Mouse (Mus musculus) forebrain, embryonic 13.5 days (tissue): ENCODE measurements around the gene Srd5a3. TPM values are rescaled to one million over a fixed set of nuclear protein-coding genes. Genes with fewer than 3 reads are reported as not detected.

Experiments used
- ATAC-seq: fragments of 200-750 bp; cut with Nextera tagmentation; 2 replicates; pipeline ENCODE4 v1.8.0; 2017
- H3K27ac ChIP-seq: fragments of 300-500 bp; sonication (generic); 2 replicates; pipeline ENCODE4 v1.5.1; 2015; ENCODE audit warnings: inconsistent platforms, mild to moderate bottlenecking, moderate library complexity
- H3K27me3 ChIP-seq: fragments of 300-500 bp; sonication (generic); 2 replicates; pipeline ENCODE4 v1.6.1; 2015; ENCODE audit warnings: mild to moderate bottlenecking, inconsistent platforms
- H3K36me3 ChIP-seq: fragments of 300-500 bp; sonication (generic); 2 replicates; pipeline ENCODE4 v1.6.1; 2015; ENCODE audit warnings: mild to moderate bottlenecking, inconsistent platforms; ENCODE audit not compliant: poor library complexity, severe bottlenecking
- H3K4me1 ChIP-seq: fragments of 300-500 bp; sonication (generic); 2 replicates; pipeline ENCODE4 v1.6.1; 2015; ENCODE audit warnings: inconsistent platforms
- H3K4me2 ChIP-seq: fragments of 300-500 bp; sonication (generic); 2 replicates; pipeline ENCODE4 v1.6.1; 2015; ENCODE audit warnings: inconsistent platforms, mild to moderate bottlenecking, moderate library complexity
- H3K4me3 ChIP-seq: fragments of 300-500 bp; sonication (generic); 2 replicates; pipeline ENCODE4 v1.5.1; 2015; ENCODE audit warnings: mild to moderate bottlenecking, inconsistent platforms
- H3K9ac ChIP-seq: fragments of 300-500 bp; sonication (generic); 2 replicates; pipeline ENCODE4 v1.6.1; 2015; ENCODE audit warnings: mild to moderate bottlenecking, inconsistent platforms
- H3K9me3 ChIP-seq: fragments of 300-500 bp; sonication (generic); replicated peaks from 2 replicates; pipeline ENCODE4 v1.6.1; 2016; ENCODE audit warnings: inconsistent platforms
- WGBS: fragments of 180-500 bp; shearing (Covaris S2); methylation state at CpG from one replicate; pipeline ENCODE4 v1.1.7; 2015; 5-methylcytosine and 5-hydroxymethylcytosine counted together
- polyA plus RNA-seq: library from polyadenylated mRNA; unstranded; fragments of >200 nt; fragmentation: Nextera tagmentation; extraction: Ambion mirVana; gene quantifications from 2 replicates; pipeline ENCODE4 v1.2.1, GENCODE M21; 2015

The Srd5a3 gene
- polyA plus RNA-seq, 1 experiment from 2014 or later, result 15.4 TPM

- no peaks in the 10 kb centered on the region for H3K4me1 ChIP-seq
- ATAC-seq, result no peak
- 87% methylated on average over 6 of the region's 6 CpGs for WGBS
- no peak overlapping the region for H3K4me3 ChIP-seq
- H3K27ac ChIP-seq, result no peak overlapping the region
- no peaks in the 10 kb centered on the region for H3K9me3 ChIP-seq
- no peak overlapping the region for H3K4me2 ChIP-seq
- no peaks in the 10 kb centered on the region for H3K27me3 ChIP-seq
- no peak overlapping the region for H3K9ac ChIP-seq
- peaks cover 4% of the 10 kb centered on the region; the same call in 1 of the 2 replicates for H3K36me3 ChIP-seq
These were observed 19.5 kb downstream of the Srd5a3 start for GRCm38 (mm10) chr5:76159555-76159954.

- Histone ChIP-seq H3K9me3 (no peaks in the 10 kb centered on the region), H3K27ac (no peak overlapping the region), H3K36me3 (no peaks in the 10 kb centered on the region; the same call in 1 of the 2 replicates), H3K4me3 (no peak overlapping the region), H3K4me1 (no peaks in the 10 kb centered on the region), H3K27me3 (no peaks in the 10 kb centered on the region), H3K9ac (no peak overlapping the region), H3K4me2 (no peak overlapping the region)
- no peak for ATAC-seq
- WGBS, result 75% methylated on average over 3 of the region's 3 CpGs
These were observed 20.0 kb downstream of the Srd5a3 start for GRCm38 (mm10) chr5:76160086-76160485.

- no peaks in the 10 kb centered on the region for H3K27me3 ChIP-seq
- ATAC-seq, result no peak
- no peaks in the 10 kb centered on the region for H3K9me3 ChIP-seq
- H3K9ac ChIP-seq, result no peak overlapping the region
- H3K36me3 ChIP-seq, result no peaks in the 10 kb centered on the region
- no peak overlapping the region for H3K4me2 ChIP-seq
- no peak overlapping the region for H3K27ac ChIP-seq
- no peak overlapping the region for H3K4me3 ChIP-seq
- H3K4me1 ChIP-seq, result no peaks in the 10 kb centered on the region
- 94% methylated on average over 6 of the region's 6 CpGs for WGBS
These were observed 21.4 kb downstream of the Srd5a3 start for GRCm38 (mm10) chr5:76161491-76161890.

- Histone ChIP-seq H3K4me2 (no peak overlapping the region), H3K9ac (no peak overlapping the region), H3K27me3 (no peaks in the 10 kb centered on the region), H3K9me3 (no peaks in the 10 kb centered on the region), H3K27ac (no peak overlapping the region), H3K4me3 (no peak overlapping the region), H3K36me3 (no peaks in the 10 kb centered on the region), H3K4me1 (no peaks in the 10 kb centered on the region)
- ATAC-seq, result no peak
- WGBS, result 87% methylated on average over 5 of the region's 5 CpGs
These were observed 22.9 kb downstream of the Srd5a3 start for GRCm38 (mm10) chr5:76162926-76163325.

- no peaks in the 10 kb centered on the region for H3K9me3 ChIP-seq
- H3K27ac ChIP-seq, result no peak overlapping the region
- H3K27me3 ChIP-seq, result no peaks in the 10 kb centered on the region
- H3K4me2 ChIP-seq, result no peak overlapping the region
- no peak overlapping the region for H3K4me3 ChIP-seq
- H3K9ac ChIP-seq, result no peak overlapping the region
- 65% methylated on average over 4 of the region's 4 CpGs for WGBS
- H3K36me3 ChIP-seq, result no peaks in the 10 kb centered on the region
- no peak for ATAC-seq
- H3K4me1 ChIP-seq, result no peaks in the 10 kb centered on the region
These were observed 23.8 kb downstream of the Srd5a3 start for GRCm38 (mm10) chr5:76163828-76164390.

GRCm38 (mm10) chr5:76164827-76165226, 24.8 kb downstream of the Srd5a3 start:
- Histone ChIP-seq H3K36me3 (no peaks in the 10 kb centered on the region), H3K9me3 (no peaks in the 10 kb centered on the region), H3K4me2 (no peak overlapping the region), H3K27me3 (no peaks in the 10 kb centered on the region), H3K9ac (no peak overlapping the region), H3K27ac (no peak overlapping the region), H3K4me3 (no peak overlapping the region), H3K4me1 (no peaks in the 10 kb centered on the region)
- no peak for ATAC-seq
- 82% methylated on average over 7 of the region's 7 CpGs for WGBS

- no peaks in the 10 kb centered on the region for H3K36me3 ChIP-seq
- H3K4me2 ChIP-seq, result no peak overlapping the region
- WGBS, result 74% methylated on average over 4 of the region's 4 CpGs
- H3K4me1 ChIP-seq, result no peaks in the 10 kb centered on the region
- ATAC-seq, result no peak
- no peak overlapping the region for H3K4me3 ChIP-seq
- H3K9me3 ChIP-seq, result no peaks in the 10 kb centered on the region
- H3K27ac ChIP-seq, result no peak overlapping the region
- H3K9ac ChIP-seq, result no peak overlapping the region
- H3K27me3 ChIP-seq, result no peaks in the 10 kb centered on the region
These were observed 30.5 kb downstream of the Srd5a3 start for GRCm38 (mm10) chr5:76170522-76170921.

GRCm38 (mm10) chr5:76171039-76171438, 31.0 kb downstream of the Srd5a3 start:
- Histone ChIP-seq H3K36me3 (no peaks in the 10 kb centered on the region), H3K9me3 (no peaks in the 10 kb centered on the region), H3K9ac (no peak overlapping the region), H3K4me3 (no peak overlapping the region), H3K27ac (no peak overlapping the region), H3K27me3 (no peaks in the 10 kb centered on the region), H3K4me2 (no peak overlapping the region), H3K4me1 (no peaks in the 10 kb centered on the region)
- ATAC-seq, result no peak

GRCm38 (mm10) chr5:76175051-76175450, 35.0 kb downstream of the Srd5a3 start:
- Histone ChIP-seq H3K9me3 (no peaks in the 10 kb centered on the region), H3K4me1 (no peaks in the 10 kb centered on the region), H3K27ac (no peak overlapping the region), H3K4me3 (no peak overlapping the region), H3K9ac (no peak overlapping the region), H3K27me3 (no peaks in the 10 kb centered on the region), H3K36me3 (no peaks in the 10 kb centered on the region), H3K4me2 (no peak overlapping the region)
- 91% methylated on average over 4 of the region's 4 CpGs for WGBS
- no peak for ATAC-seq

- Histone ChIP-seq H3K9me3 (no peaks in the 10 kb centered on the region), H3K4me2 (no peak overlapping the region), H3K9ac (no peak overlapping the region), H3K36me3 (no peaks in the 10 kb centered on the region), H3K4me3 (no peak overlapping the region), H3K4me1 (no peaks in the 10 kb centered on the region), H3K27ac (no peak overlapping the region), H3K27me3 (no peaks in the 10 kb centered on the region)
- WGBS, result 68% methylated on average over 3 of the region's 3 CpGs
- no peak for ATAC-seq
These were observed 36.3 kb downstream of the Srd5a3 start for GRCm38 (mm10) chr5:76176411-76176810.

- Histone ChIP-seq H3K27me3 (no peaks in the 10 kb centered on the region), H3K36me3 (no peaks in the 10 kb centered on the region), H3K4me2 (no peak overlapping the region), H3K4me3 (no peak overlapping the region), H3K27ac (no peak overlapping the region), H3K9ac (no peak overlapping the region), H3K4me1 (no peaks in the 10 kb centered on the region), H3K9me3 (no peaks in the 10 kb centered on the region)
- WGBS, result 84% methylated on average over 11 of the region's 11 CpGs
- ATAC-seq, result no peak
These were observed 36.8 kb downstream of the Srd5a3 start for GRCm38 (mm10) chr5:76176841-76177240.

- Histone ChIP-seq H3K27ac (no peak overlapping the region), H3K4me3 (no peak overlapping the region), H3K36me3 (no peaks in the 10 kb centered on the region), H3K4me2 (no peak overlapping the region), H3K27me3 (peaks cover 3% of the 10 kb centered on the region; the same call in 1 of the 2 replicates), H3K9me3 (no peaks in the 10 kb centered on the region), H3K9ac (no peak overlapping the region), H3K4me1 (no peaks in the 10 kb centered on the region)
- WGBS, result 92% methylated on average over 7 of the region's 7 CpGs
- ATAC-seq, result no peak
These were observed 37.6 kb downstream of the Srd5a3 start for GRCm38 (mm10) chr5:76177664-76178063.

- ATAC-seq, result no peak
- Histone ChIP-seq H3K4me3 (no peak overlapping the region), H3K4me2 (no peak overlapping the region), H3K9ac (no peak overlapping the region), H3K27ac (no peak overlapping the region), H3K4me1 (peaks cover 7% of the 10 kb centered on the region; the same call in 1 of the 2 replicates), H3K27me3 (peaks cover 3% of the 10 kb centered on the region; the same call in 1 of the 2 replicates), H3K9me3 (no peaks in the 10 kb centered on the region), H3K36me3 (no peaks in the 10 kb centered on the region)
- WGBS, result 96% methylated on average over 5 of the region's 5 CpGs
These were observed 39.1 kb downstream of the Srd5a3 start for GRCm38 (mm10) chr5:76179171-76179570.
